ENCODE assay signal across 26 mouse cellular contexts in the genomic region with DNA sequence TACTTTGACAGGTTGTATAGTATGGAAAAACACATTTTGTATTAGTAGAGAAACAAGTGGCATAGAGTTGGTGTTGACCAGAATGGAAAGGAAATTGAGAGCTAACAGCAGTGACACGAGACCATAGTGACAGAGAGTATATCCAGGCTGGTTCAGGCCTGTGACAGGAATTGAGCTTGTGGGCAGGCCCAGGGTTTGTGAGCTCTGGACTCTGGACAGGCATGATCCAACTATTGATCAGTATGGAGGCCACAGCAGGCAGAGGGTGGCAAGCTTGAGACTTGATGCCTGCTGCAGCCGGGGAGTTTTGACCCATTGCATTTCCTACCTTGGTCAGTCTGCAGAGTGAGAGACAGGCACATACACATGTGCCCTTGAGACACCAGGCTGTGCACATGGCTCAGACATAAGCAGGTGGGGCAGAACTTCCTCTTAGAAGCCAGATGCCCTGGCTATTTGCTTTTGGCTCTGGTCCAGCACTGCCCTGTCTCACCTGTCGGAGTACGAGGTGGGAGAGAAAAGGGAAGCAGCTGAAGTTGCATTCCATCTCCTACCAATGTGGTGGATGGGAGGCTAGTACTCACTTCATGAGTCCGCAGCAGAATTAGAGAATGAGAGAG.
A peak's percentile ranks its signal among the peaks of the same experiment; 100 is the strongest.
DNase-seq lines count a peak whose midpoint lies in the region; ATAC-seq and TF ChIP-seq lines count a peak whose summit lies in the region.
"Had no signal": no experiment of that assay in that cellular context is flagged by ENCODE, and none has a peak within 500 bp of the region (broad histone marks: within the 10 kb centered on the region; RNA-seq: fewer than 3 reads in every experiment).

No protein-coding gene starts in this region.

- no peak overlapping the region for H3K4me3 ChIP-seq in kidney, embryonic 16.5 days (ENCODE audit: low read length)
- H3K4me3 ChIP-seq in neural tube, embryonic 13.5 days, result no peak overlapping the region
- H3K4me3 ChIP-seq in liver, postnatal 0 days (ENCODE audit: low read depth, low read length), result no peak overlapping the region
- H3K4me3 ChIP-seq in forebrain, embryonic 14.5 days (ENCODE audit: low read depth, low read length), result no peak overlapping the region
- H3K4me3 ChIP-seq: embryonic facial prominence, embryonic 12.5 days; heart, embryonic 13.5 days; hindbrain, embryonic 15.5 days; left cerebral cortex, adult 2 months; megakaryocyte, embryonic 14.5 days; midbrain, embryonic 12.5 days had no signal

- 0 out of 2 replicates have a peak, but pooled peaks have one; percentile 35 for ATAC-seq in kidney, embryonic 16.5 days (ENCODE audit: low FRiP score, low TSS enrichment)
- peak; percentile 50; the same call in 1 of the 2 replicates for ATAC-seq in neural tube, embryonic 13.5 days (ENCODE audit: low read depth)
- peak; percentile 81 for ATAC-seq in liver, postnatal 0 days
- no peak for ATAC-seq in forebrain, embryonic 14.5 days
- ATAC-seq: CD4-positive, CD25-positive, alpha-beta regulatory T cell, adult 4 months; forebrain, postnatal 0 days; inflammation-experienced regulatory T-cells, adult 6 months; lung, postnatal 0 days had no signal

- H3K27me3 ChIP-seq in kidney, embryonic 16.5 days (ENCODE audit: insufficient read depth, low read length), result no peaks in the 10 kb centered on the region
- H3K27me3 ChIP-seq in neural tube, embryonic 13.5 days, result no peaks in the 10 kb centered on the region
- H3K27me3 ChIP-seq in liver, postnatal 0 days (ENCODE audit: insufficient read depth, low read length), result no peaks in the 10 kb centered on the region
- H3K27me3 ChIP-seq in forebrain, embryonic 14.5 days (replicated peaks; ENCODE audit: control insufficient read depth, insufficient read depth, low read length), result no peaks in the 10 kb centered on the region
- H3K27me3 ChIP-seq: embryonic facial prominence, embryonic 12.5 days; heart, embryonic 13.5 days; hindbrain, embryonic 15.5 days; megakaryocyte, embryonic 14.5 days; midbrain, embryonic 12.5 days had no signal

- H3K4me1 ChIP-seq in kidney, embryonic 16.5 days (ENCODE audit: insufficient read depth, low read length), result no peaks in the 10 kb centered on the region
- H3K4me1 ChIP-seq in neural tube, embryonic 13.5 days (replicated peaks), result no peaks in the 10 kb centered on the region
- no peaks in the 10 kb centered on the region for H3K4me1 ChIP-seq in liver, postnatal 0 days (ENCODE audit: insufficient read depth)
- no peaks in the 10 kb centered on the region for H3K4me1 ChIP-seq in forebrain, embryonic 14.5 days (ENCODE audit: control insufficient read depth, insufficient read depth, low read length)
- H3K4me1 ChIP-seq: embryonic facial prominence, embryonic 12.5 days; heart, embryonic 13.5 days; hindbrain, embryonic 15.5 days; megakaryocyte, embryonic 14.5 days; midbrain, embryonic 12.5 days had no signal

- H3K9me3 ChIP-seq in kidney, embryonic 16.5 days (ENCODE audit: low read length), result no peaks in the 10 kb centered on the region
- no peaks in the 10 kb centered on the region for H3K9me3 ChIP-seq in neural tube, embryonic 13.5 days
- no peaks in the 10 kb centered on the region for H3K9me3 ChIP-seq in liver, postnatal 0 days (ENCODE audit: low read length)
- H3K9me3 ChIP-seq in forebrain, embryonic 14.5 days (replicated peaks; ENCODE audit: control insufficient read depth, low read length), result no peaks in the 10 kb centered on the region
- H3K9me3 ChIP-seq: embryonic facial prominence, embryonic 12.5 days; heart, embryonic 13.5 days; hindbrain, embryonic 15.5 days; midbrain, embryonic 12.5 days had no signal

- no peak for DNase-seq in kidney, adult 9 months
- DNase-seq in neural tube, embryonic 10.5 days (ENCODE audit: extremely low spot score, low spot score), result no peak
- DNase-seq in liver, postnatal 0 days, result peak; percentile 24
- no peak for DNase-seq in forebrain, embryonic 14.5 days (ENCODE audit: low spot score)
- DNase-seq in adrenal gland, postnatal 36 days, result no peak
- DNase-seq: adrenal gland, postnatal 14 days; cerebellum, adult 11-12 months; forebrain, postnatal 0 days; gastrocnemius, postnatal 10 days; heart, postnatal 10 days; kidney, adult 8-10 months; kidney, postnatal 14 days; lung, adult 18-20 months; lung, postnatal 4 days; right cerebral cortex, adult 18-20 months had no signal

- H3K9ac ChIP-seq in kidney, embryonic 16.5 days (replicated peaks; ENCODE audit: low read length), result no peak overlapping the region
- H3K9ac ChIP-seq in neural tube, embryonic 13.5 days, result no peak overlapping the region
- H3K9ac ChIP-seq in liver, postnatal 0 days (replicated peaks), result no peak overlapping the region
- no peak overlapping the region for H3K9ac ChIP-seq in forebrain, embryonic 14.5 days (ENCODE audit: low read length)
- H3K9ac ChIP-seq: embryonic facial prominence, embryonic 12.5 days; forebrain, postnatal 0 days; heart, embryonic 13.5 days; hindbrain, embryonic 15.5 days; midbrain, embryonic 12.5 days had no signal

- H3K4me2 ChIP-seq in kidney, embryonic 16.5 days (replicated peaks; ENCODE audit: low read depth, low read length), result no peak overlapping the region
- no peak overlapping the region for H3K4me2 ChIP-seq in neural tube, embryonic 13.5 days
- H3K4me2 ChIP-seq in liver, postnatal 0 days (ENCODE audit: low read depth, low read length), result peak overlapping the region; percentile 42
- H3K4me2 ChIP-seq in forebrain, embryonic 14.5 days (ENCODE audit: low read length), result no peak overlapping the region
- H3K4me2 ChIP-seq: embryonic facial prominence, embryonic 12.5 days; heart, embryonic 13.5 days; hindbrain, embryonic 15.5 days; midbrain, embryonic 12.5 days had no signal

- no peaks in the 10 kb centered on the region for H3K36me3 ChIP-seq in kidney, embryonic 16.5 days (ENCODE audit: insufficient read depth, low read length)
- H3K36me3 ChIP-seq in neural tube, embryonic 13.5 days, result no peaks in the 10 kb centered on the region
- no peaks in the 10 kb centered on the region for H3K36me3 ChIP-seq in liver, postnatal 0 days (replicated peaks; ENCODE audit: insufficient read depth, low read length)
- H3K36me3 ChIP-seq in forebrain, embryonic 14.5 days (ENCODE audit: control insufficient read depth, insufficient read depth, low read length), result no peaks in the 10 kb centered on the region
- H3K36me3 ChIP-seq: embryonic facial prominence, embryonic 12.5 days; heart, embryonic 13.5 days; hindbrain, embryonic 15.5 days; midbrain, embryonic 12.5 days had no signal

- no peak for TF ChIP-seq EP300 in liver, postnatal 0 days (IDR thresholded peaks at IDR 0.05; ENCODE audit: low read depth)

- no peak overlapping the region for H3K27ac ChIP-seq in kidney, embryonic 16.5 days (ENCODE audit: low read length)
- H3K27ac ChIP-seq in neural tube, embryonic 13.5 days (replicated peaks), result no peak overlapping the region
- H3K27ac ChIP-seq in liver, postnatal 0 days (ENCODE audit: low read depth), result no peak overlapping the region
- no peak overlapping the region for H3K27ac ChIP-seq in forebrain, embryonic 14.5 days (ENCODE audit: low read depth, low read length)
- H3K27ac ChIP-seq: embryonic facial prominence, embryonic 12.5 days; heart, embryonic 13.5 days; hindbrain, embryonic 15.5 days; left cerebral cortex, adult 2 months; midbrain, embryonic 12.5 days had no signal

- TF ChIP-seq CTCF in liver, postnatal 0 days (IDR thresholded peaks at IDR 0.05; ENCODE audit: low read depth), result no peak

- WGBS in kidney, embryonic 16.5 days, result 84% methylated on average over 5 of the region's 5 CpGs
- WGBS in neural tube, embryonic 13.5 days, result 89% methylated on average over 5 of the region's 5 CpGs
- 54% methylated on average over 5 of the region's 5 CpGs for WGBS in liver, postnatal 0 days (ENCODE audit: insufficient replicate concordance)
- 87% methylated on average over 5 of the region's 5 CpGs for WGBS in forebrain, embryonic 14.5 days
